Mouse (Mus musculus) CH12.LX (cell line): ENCODE measurements at regions not wholly inside any gene's neighbourhood (a gene's known extent, or its start where the extent isn't known, plus 50 kb on each side); places are given as distances from the start of the nearest gene placed in this dataset.

Experiments used
- DNase-seq: peaks from one replicate; pipeline ENCODE4 v3.0.0-alpha.2; 2013; ENCODE audit errors: extremely low read depth
- H3K27ac ChIP-seq: 2 replicates; pipeline ENCODE4 v1.5.1; 2012; ENCODE audit warnings: low read depth, mild to moderate bottlenecking, control low read depth, moderate library complexity; ENCODE audit not compliant: insufficient read depth
- H3K27me3 ChIP-seq: replicated peaks from 2 replicates; pipeline ENCODE3; 2012; ENCODE audit warnings: inconsistent platforms
- H3K36me3 ChIP-seq, 2 experiments: replicated peaks in 1 of 2; 2 replicates each; pipeline versions ENCODE3 to v1.6.1; 2012; ENCODE audit warnings: inconsistent platforms in 1 of 2, low read length in 1 of 2, mild to moderate bottlenecking in 1 of 2, mixed read lengths in 1 of 2, moderate library complexity in 1 of 2; ENCODE audit not compliant: control insufficient read depth in 1 of 2, insufficient read depth in 1 of 2
- H3K4me1 ChIP-seq, 2 experiments: 2 replicates each; pipeline ENCODE4 v1.6.1; 2012; ENCODE audit warnings: inconsistent platforms in 1 of 2, moderate library complexity in 1 of 2; ENCODE audit not compliant: insufficient read depth in 2 of 2, control insufficient read depth in 1 of 2
- H3K4me2 ChIP-seq: 2 replicates; pipeline ENCODE4 v1.6.1; 2012; ENCODE audit warnings: low read depth, mild to moderate bottlenecking, control low read depth; ENCODE audit not compliant: poor library complexity, insufficient read depth, severe bottlenecking
- H3K4me3 ChIP-seq, 3 experiments: fragments of 150-350 bp in 1 of 3; sonication (generic) in 1 of 3; replicated peaks in 1 of 3; 2 replicates each; pipeline versions ENCODE3 to v1.5.1; 2011 to 2012; ENCODE audit warnings: low read depth in 2 of 3, low read length in 2 of 3, mild to moderate bottlenecking in 2 of 3, moderate library complexity in 2 of 3, control low read depth in 1 of 3, improper control_type of control experiment in 1 of 3, inconsistent platforms in 1 of 3, mixed read lengths in 1 of 3; ENCODE audit not compliant: poor library complexity in 1 of 3
- H3K79me2 ChIP-seq: replicated peaks from 2 replicates; pipeline ENCODE4 v1.6.1; 2012; ENCODE audit warnings: mild to moderate bottlenecking, moderate library complexity; ENCODE audit not compliant: control insufficient read depth, poor library complexity, insufficient read depth, severe bottlenecking; ENCODE audit errors: extremely low read depth
- H3K9ac ChIP-seq: 2 replicates; pipeline ENCODE4 v1.6.1; 2012; ENCODE audit warnings: low read depth, mild to moderate bottlenecking, control low read depth, moderate library complexity; ENCODE audit not compliant: insufficient read depth
- H3K9me3 ChIP-seq: replicated peaks from 2 replicates; pipeline ENCODE3; 2012; ENCODE audit warnings: low read length, inconsistent platforms, mixed read lengths
- MAX ChIP-seq: IDR thresholded peaks from 2 replicates; pipeline ENCODE4 v1.6.1; 2011; ENCODE audit warnings: low read length, improper control_type of control experiment
- RCOR1 ChIP-seq: conservative IDR thresholded peaks from 2 replicates; pipeline ENCODE4 v1.6.1; 2012; ENCODE audit warnings: low read depth, mild to moderate bottlenecking, inconsistent platforms, low read length, improper control_type of control experiment
- UBTF ChIP-seq: IDR thresholded peaks from 2 replicates; pipeline ENCODE4 v1.6.1; 2012; ENCODE audit warnings: low read depth, mild to moderate bottlenecking, inconsistent platforms, low read length, improper control_type of control experiment, moderate library complexity
- dilution Hi-C: fragments of 300-500 bp; cut with MboI; formaldehyde crosslinking; loops from 2 replicates; pipeline ENCODE4 v1.14.3; 2020; ENCODE audit warnings: low sequenced_read_pairs; ENCODE audit not compliant: extremely low pct_unique_long_range_greater_than_20kb, extremely low pct_ligation_motif_present
- in situ Hi-C: fragments of 300-500 bp; cut with MboI; formaldehyde crosslinking; loops from 3 replicates; pipeline ENCODE4 v1.14.3; 2019; ENCODE audit warnings: low sequenced_read_pairs, low pct_ligation_motif_present, low pct_unique_long_range_greater_than_20kb, mixed read lengths

GRCm38 (mm10) chr3:3032793-3033192, 2717.8 kb upstream of the Gm8797 start:
- TF ChIP-seq MAX (no peak), UBTF (no peak), RCOR1 (no peak)
- H3K9me3 ChIP-seq: peaks cover 25% of the 10 kb centered on the region
- no peak overlapping the region for H3K4me2 ChIP-seq
- dilution Hi-C loops: no loop called here
- H3K9ac ChIP-seq: no peak overlapping the region
- H3K36me3 ChIP-seq: no peaks in the 10 kb centered on the region
- no peaks in the 10 kb centered on the region for H3K79me2 ChIP-seq
- no peaks in the 10 kb centered on the region for H3K27me3 ChIP-seq
- in situ Hi-C loops: no loop called here
- DNase-seq: no peak
- no peaks in the 10 kb centered on the region; a peak in 1 of 4 replicates for H3K4me1 ChIP-seq
- H3K27ac ChIP-seq: no peak overlapping the region
- no peak overlapping the region for H3K4me3 ChIP-seq
